Mouse (Mus musculus): ENCODE data around the gene Trpm3.

Gene Trpm3

DNA sequence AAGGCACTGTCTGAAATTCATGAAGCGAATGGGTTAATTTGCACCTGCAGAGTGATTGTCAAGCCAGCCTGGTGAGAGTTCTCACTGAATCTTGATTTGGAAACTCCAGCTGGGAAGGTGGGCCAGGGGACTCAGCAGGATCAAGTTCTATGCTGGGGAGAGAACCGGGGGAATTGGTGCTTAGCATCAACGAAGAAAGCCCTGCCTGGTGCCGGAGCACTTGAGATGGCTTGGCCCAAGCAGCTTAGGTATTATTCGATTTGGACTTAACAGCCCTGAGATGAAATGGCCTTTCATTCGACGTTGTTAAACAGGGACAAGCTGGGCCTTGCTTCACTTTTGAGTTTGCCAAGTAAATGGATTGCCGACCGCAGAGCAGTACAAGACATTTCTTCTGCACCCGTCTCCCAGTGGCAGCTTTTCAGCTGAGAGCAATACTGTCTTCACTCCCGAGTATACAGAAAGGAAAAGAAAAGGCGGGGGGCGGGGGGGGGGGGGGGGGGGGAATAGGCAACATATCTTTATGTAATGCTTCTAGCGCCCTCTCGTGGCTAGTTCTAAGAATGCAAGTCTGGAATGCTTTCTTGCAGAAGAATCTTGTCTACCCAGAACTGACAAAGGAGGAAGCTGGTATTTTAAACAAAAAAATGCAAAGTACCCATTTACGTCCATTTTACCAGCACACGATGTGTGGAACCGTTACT, 165.3 kb downstream of the Trpm3 start:
- peak; percentile 66 for DNase-seq (ENCODE audit: low read depth, low spot score)

DNA sequence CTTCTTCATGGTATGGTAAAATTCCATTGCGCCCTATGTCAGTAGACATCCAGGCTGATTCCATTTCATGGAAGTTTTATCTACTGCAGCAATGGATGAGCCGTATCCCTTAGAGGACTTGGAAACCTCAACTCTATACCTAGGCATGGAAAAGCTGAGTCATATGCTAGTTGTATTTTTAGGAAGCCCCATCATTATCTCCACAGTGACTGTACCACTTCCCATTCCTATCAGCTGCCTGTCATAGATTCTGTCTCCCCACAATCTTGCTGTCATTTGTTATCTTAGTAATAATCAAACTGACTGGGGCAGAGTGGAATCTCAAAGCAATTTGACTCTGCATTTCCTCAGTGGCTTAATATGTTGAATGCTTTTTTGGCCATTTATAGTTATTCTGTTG, 169.2 kb downstream of the Trpm3 start:
- no peak for DNase-seq (ENCODE audit: low read depth, low spot score)

DNA sequence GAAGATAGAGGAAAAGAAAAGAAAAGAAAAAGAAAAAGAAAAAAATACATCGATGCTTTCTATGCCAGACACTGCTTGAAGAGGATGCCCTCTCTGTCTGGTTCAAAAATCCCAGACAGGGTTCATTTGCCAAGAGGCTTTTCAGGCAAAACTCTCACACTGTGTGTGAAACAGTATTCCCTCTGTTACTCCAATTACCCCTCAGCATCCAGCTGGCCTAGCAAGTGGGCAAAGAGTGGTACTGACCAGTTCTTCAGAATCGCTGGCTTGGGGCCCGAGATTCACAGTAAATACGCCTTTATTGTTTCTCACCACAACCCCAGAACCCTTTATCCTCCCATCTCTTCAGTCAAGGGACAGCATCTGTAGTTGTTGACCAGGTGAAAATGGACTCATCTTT, 178.5 kb downstream of the Trpm3 start:
- DNase-seq (ENCODE audit: low read depth, low spot score), result no peak

DNA sequence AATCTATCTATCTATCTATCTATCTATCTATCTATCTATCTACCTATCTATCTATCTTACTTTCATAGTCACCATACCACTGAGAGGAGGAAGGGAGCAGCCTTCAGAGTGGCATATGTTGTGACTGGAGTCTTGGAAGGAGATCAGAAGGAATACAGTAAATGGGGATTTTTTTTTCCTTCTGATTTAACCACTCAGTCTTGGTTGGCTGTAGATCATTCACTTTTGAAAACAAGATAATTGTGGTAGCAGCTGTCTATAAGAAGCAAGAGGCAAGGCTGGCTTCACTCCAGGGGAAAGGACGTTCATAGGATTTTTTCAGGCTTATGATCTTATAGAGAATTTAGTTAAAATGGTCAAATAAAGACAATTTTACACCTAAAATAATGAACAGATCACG, 188.0 kb downstream of the Trpm3 start:
- DNase-seq (ENCODE audit: low read depth, low spot score), result no peak

DNA sequence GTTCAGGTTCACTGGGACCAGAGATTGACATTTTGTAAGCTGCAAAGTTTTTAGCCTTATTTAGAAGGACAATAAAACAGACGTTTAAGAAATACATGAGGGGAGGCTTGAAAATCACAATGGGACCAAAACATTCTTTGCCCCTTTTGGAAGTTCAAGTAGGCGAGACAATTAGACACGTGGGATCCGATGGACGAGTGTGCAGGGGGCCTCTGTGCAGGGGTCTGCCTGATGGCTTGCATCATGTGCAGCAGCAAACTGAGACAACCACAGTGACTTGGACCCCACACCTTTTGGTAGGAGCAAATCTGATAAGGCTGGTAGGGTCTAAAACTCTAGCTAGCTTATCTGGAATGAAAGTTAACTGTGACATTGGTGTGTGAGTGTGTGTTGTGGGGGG, 188.4 kb downstream of the Trpm3 start:
- DNase-seq (ENCODE audit: low read depth, low spot score), result no peak

DNA sequence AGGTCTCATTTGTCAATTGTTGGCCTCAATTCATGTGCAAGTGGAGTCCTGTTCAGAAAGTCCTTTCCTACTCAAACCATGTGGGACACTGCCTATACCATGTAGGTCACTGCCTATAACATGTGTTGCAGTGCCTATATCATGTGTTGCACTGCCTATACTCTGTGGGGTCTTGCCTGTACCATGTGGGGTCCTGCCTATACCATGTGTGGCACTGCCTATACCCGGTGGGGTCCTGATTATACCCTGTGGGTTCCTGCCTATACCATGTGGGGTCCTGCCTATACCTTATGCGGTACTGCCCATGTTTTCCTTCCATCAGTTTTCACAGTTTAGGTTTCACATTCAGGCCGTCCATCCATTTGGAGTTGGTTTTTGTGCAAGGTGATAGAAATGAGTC, 197.4 kb downstream of the Trpm3 start:
- no peak for DNase-seq (ENCODE audit: low read depth, low spot score)

DNA sequence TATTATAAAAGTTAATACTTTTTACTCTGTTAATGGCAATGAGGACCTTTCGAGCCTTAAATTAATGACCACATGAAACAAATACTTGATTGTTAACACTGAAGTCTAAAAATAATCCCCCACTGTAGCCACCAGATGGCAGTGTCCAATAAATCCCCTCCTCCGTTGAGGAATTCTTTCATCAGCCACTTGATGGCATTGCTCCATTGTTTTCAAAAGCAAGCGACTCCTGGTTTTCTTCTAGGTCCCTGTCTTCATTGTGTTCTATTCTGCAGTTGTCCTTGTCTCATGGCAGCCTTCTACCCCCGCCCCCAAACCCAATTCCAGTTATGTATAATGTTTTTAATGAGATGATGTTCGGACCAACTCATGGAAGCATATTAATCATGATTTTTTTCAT, 198.6 kb downstream of the Trpm3 start:
- DNase-seq (ENCODE audit: low read depth, low spot score), result peak; percentile 17

DNA sequence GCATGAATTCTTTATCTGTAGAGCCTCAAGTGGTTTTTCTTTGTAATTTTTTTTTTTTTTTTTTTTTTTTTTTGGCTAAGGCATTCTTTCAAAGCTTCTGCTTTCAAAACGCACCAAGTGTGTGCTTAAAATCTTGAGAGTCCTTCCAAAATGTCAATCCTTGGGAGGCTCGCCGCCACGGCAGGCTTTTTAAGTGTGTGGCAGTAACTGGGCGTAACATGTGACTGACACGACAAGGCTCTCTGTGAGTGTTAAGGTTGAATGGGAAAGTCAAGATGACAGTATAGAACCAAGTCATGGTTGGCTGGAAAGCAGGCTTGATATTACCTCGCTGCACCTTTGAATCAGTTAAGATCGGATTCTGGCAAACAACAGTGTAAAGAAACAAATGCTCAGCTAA, 200.1 kb downstream of the Trpm3 start:
- DNase-seq (ENCODE audit: low read depth, low spot score), result no peak

DNA sequence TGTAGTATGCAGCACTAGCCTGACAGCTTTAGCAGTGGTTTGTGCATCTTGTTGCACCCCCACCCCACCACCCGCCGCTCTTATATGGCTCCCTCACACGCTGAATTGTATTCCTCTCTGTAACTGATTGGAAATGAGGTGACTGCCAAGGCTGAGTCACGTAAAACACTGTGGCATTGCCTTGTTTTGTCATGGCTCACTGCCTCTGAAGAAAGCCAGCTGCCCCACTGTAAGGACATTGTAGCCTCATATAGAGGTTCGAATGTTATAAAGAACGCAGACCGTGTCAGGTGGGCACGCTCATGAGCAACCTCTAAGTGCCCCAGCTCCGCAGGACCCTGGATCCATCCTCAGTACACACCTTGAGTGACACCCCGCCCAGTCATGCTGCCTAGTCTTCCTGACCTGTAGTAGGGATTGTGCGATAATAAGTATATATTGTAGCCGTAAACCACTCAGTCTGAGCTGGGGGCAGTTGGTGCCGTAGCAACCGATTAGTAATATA, 215.2 kb downstream of the Trpm3 start:
- no peak for DNase-seq (ENCODE audit: low read depth, low spot score)

DNA sequence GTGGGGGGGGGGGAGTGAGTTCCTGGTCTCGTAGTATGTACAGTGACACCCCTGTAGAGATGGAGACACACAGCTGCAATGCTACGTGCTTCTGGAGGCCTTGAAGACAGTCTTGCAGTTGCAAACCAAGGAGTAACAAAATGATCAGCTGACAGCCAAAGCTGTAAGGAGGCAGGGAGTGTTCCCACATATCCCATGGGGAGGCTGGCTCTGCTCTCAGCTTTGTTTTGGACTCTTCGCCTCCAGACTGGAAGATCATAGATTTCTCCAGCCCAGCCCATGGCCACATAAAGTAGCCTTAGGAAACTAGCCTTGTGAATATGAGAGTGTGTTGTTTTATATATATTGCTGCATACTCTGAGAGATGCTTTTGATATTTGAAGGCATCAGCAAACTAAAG, 248.0 kb downstream of the Trpm3 start:
- peak; percentile 35 for DNase-seq (ENCODE audit: low read depth, low spot score)

DNA sequence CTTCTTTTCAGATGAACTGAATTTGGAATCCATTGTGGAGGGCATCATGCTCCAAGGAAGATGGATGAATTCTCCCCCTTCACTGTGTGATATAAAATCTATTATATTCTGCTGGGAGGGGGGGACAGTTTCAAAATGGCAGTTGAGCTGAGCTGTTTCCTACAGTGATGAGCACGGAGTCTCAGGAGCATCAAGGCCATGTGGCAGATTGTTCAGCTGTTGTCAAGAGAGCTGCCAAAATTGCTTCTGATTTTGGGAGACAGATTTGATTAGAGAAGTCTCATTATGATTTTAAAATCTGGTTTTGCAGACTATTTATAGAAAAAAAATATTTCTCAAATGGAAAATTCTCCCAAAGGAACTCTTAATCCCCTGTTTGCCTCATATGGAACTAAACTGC, 255.9 kb downstream of the Trpm3 start:
- DNase-seq (ENCODE audit: low read depth, low spot score), result no peak

DNA sequence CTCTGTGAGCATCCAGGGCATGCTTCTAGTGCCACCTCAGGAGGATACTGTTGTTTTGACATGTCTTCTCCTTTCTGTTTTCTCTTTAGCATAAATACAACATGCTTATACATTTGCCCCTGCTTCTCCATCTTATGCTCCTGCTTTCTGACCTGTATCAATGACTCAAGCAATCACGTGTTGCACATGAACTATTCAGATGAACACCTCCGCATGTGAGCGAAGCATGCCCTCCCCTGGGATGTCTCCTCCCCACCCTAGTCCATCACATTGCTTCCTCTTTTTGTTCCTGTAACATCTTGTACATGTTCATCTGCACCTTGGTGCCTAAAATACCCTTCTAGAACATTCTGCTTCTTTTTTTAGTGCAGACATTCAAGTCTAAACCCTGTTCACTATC, 265.2 kb downstream of the Trpm3 start:
- DNase-seq (ENCODE audit: low read depth, low spot score), result no peak

DNA sequence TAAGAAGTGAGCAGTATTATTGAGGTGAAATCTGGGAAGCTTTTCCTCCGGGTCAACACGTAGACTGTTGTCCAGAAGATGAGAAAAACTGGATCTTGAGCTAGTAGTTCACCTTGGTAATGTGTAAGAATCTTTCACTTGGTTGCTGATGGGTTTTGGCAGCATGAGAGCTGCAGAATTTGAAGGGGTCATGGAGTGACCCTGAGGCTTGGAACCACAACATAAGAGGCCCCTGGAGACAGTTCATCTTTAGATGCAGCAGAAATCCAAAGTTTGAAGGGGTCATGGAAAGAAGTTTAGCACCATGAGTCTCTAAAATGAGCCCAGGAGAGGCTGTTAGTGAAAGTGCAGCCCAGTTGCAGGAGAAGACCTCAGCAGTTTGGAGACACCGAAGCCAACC, 279.4 kb downstream of the Trpm3 start:
- DNase-seq (ENCODE audit: low read depth, low spot score), result no peak

DNA sequence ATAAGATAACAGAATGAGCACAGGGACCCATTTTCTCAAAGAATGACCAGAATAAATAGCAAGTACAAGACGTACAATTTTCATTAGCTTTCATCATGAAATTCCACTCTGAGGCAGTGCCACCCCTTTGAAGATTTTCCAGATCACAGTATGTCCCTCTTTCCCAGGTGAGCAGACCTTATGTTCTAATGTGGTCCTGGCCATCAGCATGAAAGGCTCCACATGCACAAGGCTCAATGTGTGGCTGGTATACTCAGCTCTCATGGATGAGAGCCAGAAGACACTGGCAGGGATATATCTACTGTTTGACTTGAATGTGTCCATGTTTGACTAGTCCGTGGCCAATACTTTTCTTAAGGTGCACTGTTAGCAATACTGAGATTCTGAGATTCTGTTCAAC, 298.4 kb downstream of the Trpm3 start:
- DNase-seq (ENCODE audit: low read depth, low spot score), result no peak

DNA sequence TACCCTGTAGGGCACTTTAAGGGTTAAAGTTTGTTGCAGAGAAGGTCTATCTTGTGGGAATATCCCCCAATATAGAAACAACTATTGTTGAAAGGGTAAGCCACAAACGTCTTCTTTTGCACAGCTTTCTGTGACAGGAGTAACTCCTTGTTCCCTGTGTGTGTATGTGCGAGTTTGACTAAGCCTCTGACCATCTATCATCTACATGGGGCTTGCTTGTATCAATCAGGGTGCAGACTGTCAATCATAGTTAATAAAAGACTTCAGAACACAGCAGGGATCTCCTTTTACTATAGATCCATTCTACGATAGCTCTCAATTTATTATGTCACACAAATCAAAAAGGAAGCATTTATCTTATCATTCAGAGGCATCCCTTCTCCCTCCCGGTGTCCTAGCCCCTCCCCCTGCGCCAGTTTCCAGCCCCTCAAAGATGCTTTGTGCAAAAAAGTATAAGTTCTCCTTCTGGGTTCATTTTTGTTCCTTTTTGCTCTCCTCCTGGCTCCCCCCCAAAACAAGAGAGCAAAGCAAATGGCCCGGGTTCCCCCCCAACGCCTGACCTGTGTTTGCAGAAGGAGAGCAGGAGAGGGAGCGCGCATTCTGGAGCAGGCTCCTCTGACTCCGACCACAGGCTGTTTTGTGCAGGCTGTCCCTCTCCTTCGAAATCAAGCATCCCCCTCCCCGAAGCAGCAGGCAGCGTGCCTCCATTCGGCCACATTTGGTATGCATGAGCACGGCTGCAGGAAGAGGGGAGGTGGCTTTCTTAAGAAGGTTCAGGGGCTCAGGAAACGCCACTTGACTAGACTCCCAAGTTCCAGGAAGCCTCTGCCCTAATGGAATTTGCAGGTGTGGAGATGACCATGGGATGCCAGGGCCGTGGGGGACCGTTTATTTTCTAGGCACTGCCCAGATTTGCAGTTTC, 308.8 kb downstream of the Trpm3 start:
- DNase-seq (ENCODE audit: low read depth, low spot score), result peak; percentile 3

DNA sequence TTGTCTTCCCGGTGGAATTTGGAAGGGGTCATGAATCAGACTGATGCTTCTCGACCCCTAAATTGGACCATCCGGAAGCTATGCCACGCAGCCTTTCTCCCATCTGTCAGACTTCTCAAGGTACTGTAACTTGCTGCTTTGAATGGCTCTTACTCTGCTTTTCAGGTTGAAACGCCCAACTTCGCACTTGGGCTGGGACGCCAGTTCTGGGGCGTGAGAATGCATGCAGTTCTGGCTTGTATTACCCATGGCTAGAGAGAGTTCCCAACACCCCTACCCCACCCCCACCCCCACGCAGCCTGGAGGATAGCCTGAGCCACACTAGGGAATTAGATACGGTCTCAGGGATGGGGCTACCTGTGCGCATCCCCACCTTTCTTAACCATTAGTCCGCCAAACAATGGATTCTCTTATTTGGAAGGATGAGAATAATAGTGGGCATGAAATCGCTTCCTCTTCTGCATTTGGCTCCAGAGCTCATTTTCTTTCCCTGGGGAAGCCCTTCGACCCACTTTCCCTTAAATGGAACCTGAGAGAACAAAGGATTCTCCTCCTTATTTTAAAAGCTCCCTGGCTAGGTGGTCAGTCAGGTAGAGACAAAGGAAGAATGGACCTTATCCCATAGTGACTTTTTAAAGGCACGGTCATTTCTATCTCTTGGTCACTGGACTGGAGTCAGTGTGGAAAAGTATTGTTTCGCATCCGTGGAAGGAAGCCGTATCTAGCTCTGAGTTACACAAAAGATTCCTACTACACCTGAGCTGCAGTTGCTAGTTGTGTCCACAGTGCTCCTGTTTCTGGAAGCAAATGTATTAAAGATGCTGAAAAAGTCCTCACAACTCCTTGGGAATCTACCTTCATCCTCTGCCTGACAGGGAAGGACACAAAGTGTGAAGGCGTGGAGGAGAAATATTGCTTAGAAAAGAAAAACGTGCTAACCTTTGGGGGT, 309.8 kb downstream of the Trpm3 start:
- no peak for DNase-seq (ENCODE audit: low read depth, low spot score)

DNA sequence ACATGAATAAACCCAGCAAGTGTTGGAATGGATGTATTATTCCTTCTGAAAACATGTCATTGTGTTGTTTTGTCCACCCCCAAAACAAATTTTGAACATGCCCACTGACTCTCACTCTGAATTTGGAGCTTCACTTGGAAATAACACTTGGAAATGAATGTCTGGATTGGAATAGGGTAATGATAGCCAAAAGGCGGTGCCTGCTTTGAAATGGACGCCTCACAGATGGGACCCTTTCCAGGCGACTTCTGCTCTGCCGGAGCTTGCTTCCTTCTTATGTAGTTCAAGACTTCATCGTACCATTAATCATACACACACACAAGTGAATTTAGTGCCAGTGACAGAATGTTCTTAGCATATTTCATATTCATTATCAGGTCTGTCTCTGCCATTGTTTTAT, 312.4 kb downstream of the Trpm3 start:
- DNase-seq (ENCODE audit: low read depth, low spot score), result peak; percentile 1

DNA sequence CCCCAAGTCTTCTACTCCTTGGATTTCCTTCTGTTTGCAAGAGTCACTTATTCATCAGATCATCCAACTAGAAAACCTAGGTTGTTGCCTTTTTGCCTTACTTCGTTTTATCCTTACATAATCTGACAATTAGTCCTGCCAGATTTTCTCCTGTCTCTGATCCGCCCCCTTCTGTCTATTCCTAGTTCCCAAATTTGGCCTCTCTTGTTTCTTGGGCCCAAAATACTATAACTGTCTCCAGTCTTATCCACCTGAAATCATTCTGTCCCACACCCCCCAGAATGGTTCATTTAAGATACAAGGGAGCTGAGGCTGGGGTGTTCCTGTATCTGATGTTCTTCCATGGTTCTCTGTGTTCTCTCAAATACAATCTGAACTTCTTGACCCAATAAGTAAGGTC, 318.1 kb downstream of the Trpm3 start:
- DNase-seq (ENCODE audit: low read depth, low spot score), result no peak

DNA sequence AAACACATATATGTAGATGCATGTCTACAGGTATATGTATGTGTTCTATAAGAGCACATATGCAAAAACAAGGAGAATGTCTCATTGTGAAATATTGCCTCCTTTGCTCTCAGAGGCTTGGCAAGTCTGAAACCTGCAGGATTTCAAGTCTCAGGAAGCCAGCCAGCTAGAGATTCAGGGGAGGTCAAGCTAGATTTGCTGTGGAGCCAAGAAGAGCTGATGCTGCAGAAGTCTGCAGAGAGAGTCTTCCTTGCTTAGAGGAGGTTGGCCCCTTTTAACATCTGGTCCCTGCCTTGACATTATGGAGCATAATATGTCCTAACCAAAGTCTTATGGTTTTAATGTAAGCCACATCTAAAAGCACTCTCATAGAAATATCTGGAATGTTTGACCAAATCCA, 323.2 kb downstream of the Trpm3 start:
- DNase-seq (ENCODE audit: low read depth, low spot score), result no peak

DNA sequence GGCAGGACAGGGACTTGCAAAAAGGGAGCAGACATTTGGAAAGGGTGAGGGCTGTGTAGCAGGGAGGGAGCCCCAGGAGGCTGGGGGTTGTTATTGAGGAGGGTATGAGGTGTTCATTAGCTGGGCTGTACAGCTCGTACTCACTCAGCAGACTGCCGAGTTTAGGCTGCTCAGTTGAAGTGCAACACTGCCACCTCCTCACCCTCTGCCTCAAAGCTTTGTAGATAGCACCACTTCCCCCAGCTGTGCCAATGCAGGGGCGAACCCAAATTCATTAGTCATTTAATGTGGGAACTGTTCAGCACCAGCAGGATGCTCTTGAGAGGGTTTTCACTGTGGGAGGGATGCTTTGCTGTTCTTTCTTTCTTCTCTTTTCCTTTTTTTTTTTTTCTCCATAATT, 324.7 kb downstream of the Trpm3 start:
- no peak for DNase-seq (ENCODE audit: low read depth, low spot score)

DNA sequence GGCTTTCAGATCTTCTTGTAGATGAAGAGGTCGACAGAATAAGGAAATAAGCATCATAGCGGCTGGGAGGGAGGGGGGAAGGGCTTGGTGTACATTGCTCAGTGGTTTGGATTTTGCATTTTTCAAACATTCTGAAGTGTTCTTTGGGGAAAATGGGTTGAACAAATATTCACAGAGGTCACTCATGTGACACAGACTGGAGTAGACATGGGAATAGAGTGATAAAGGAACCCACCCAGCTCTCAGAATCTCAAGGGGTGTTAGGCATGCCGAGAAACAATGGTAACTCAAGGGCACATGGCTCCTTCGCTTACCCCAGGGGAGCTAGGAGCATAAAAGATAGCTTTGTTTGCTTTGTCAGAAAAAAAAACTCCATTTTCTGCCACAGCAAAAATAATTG, 330.8 kb downstream of the Trpm3 start:
- DNase-seq (ENCODE audit: low read depth, low spot score), result no peak

Data from skeletal muscle tissue, adult 2 months (tissue).